Mouse (Mus musculus) neural tube, embryonic 13.5 days (tissue): ENCODE results near the gene Pkn1. TPM values are rescaled to one million over a fixed set of nuclear protein-coding genes. Genes with fewer than 3 reads are reported as not detected.

ENCODE experiments used
- ATAC-seq: fragments of 200-750 bp; cut with Nextera tagmentation; 2 replicates; pipeline ENCODE4 v1.8.0; 2017; ENCODE audit warnings: low read depth, mild to moderate bottlenecking, moderate TSS enrichment, moderate library complexity
- H3K27ac ChIP-seq: fragments of 300-500 bp; sonication (generic); replicated peaks from 2 replicates; pipeline ENCODE4 v1.5.1; 2015; ENCODE audit warnings: moderate library complexity, mild to moderate bottlenecking, inconsistent platforms
- H3K27me3 ChIP-seq: fragments of 300-500 bp; sonication (generic); 2 replicates; pipeline ENCODE4 v1.6.1; 2015; ENCODE audit warnings: mild to moderate bottlenecking, inconsistent platforms
- H3K36me3 ChIP-seq: fragments of 300-500 bp; sonication (generic); 2 replicates; pipeline ENCODE4 v1.6.1; 2015; ENCODE audit warnings: mild to moderate bottlenecking, inconsistent platforms
- H3K4me1 ChIP-seq: fragments of 300-500 bp; sonication (generic); replicated peaks from 2 replicates; pipeline ENCODE4 v1.6.1; 2015; ENCODE audit warnings: inconsistent platforms
- H3K4me2 ChIP-seq: fragments of 300-500 bp; sonication (generic); 2 replicates; pipeline ENCODE4 v1.6.1; 2015; ENCODE audit warnings: inconsistent platforms, mild to moderate bottlenecking, moderate library complexity
- H3K4me3 ChIP-seq: fragments of 300-500 bp; sonication (generic); 2 replicates; pipeline ENCODE4 v1.5.1; 2015; ENCODE audit warnings: mild to moderate bottlenecking, inconsistent platforms
- H3K9ac ChIP-seq: fragments of 300-500 bp; sonication (generic); 2 replicates; pipeline ENCODE4 v1.6.1; 2015; ENCODE audit warnings: moderate library complexity, mild to moderate bottlenecking, inconsistent platforms
- H3K9me3 ChIP-seq: fragments of 300-500 bp; sonication (generic); 2 replicates; pipeline ENCODE4 v1.6.1; 2016; ENCODE audit warnings: inconsistent platforms
- WGBS: fragments of 180-500 bp; shearing (Covaris S2); methylation state at CpG from one replicate; pipeline ENCODE4 v1.1.7; 2015; 5-methylcytosine and 5-hydroxymethylcytosine counted together
- polyA plus RNA-seq: library from polyadenylated mRNA; unstranded; fragments of >200 nt; fragmentation: Nextera tagmentation; extraction: Ambion mirVana; gene quantifications from 2 replicates; pipeline ENCODE4 v1.2.1, GENCODE M21; 2015

The Pkn1 gene
- polyA plus RNA-seq, 1 experiment from 2014 or later, result 21.3 TPM

DNA sequence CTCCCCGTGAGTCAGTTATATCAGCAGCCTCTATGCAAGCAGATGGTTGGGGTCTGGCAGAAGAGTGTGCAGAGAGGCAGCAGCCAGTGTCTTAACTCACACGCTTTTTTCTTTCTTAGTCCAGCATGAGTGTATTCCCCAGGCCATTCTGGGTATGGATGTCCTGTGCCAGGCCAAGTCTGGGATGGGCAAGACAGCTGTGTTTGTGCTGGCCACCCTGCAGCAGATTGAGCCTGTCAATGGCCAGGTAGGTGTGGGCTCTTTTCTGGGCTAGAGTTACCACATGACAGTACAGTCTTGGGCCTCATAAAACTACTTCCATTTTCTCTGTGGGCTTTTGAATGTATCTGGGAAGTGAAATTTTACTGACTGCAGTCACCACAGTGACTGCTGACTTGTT lies 20.7 kb upstream of the Pkn1 start:
- WGBS, result 89% methylated on average over 2 of the region's 2 CpGs
- no peak for ATAC-seq
- no peak overlapping the region for H3K4me3 ChIP-seq

DNA sequence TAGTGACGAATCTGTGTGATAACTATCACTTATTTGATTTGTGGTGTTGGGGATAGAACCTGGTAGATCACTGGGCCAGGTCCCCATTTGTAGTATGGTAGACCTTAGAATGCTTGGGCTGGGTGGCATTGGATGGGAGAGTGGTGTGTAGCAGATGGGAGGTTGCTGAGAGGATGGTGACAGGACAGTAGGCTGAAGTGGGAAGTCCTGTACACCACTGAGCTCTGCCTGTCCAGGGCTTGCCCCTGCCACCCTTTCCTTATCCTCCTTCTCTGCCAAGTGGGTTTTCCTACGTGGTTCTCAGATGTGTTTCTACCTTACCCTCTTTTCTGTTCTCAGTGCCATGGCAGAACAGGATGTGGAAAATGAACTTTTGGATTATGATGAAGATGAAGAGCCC lies 20.1 kb upstream of the Pkn1 start:
- Histone ChIP-seq H3K9ac (no peak overlapping the region; the same call in 1 of the 2 replicates), H3K4me2 (no peak overlapping the region), H3K4me3 (no peak overlapping the region), H3K9me3 (no peaks in the 10 kb centered on the region), H3K4me1 (peaks cover 24% of the 10 kb centered on the region), H3K27ac (no peak overlapping the region), H3K36me3 (peaks cover 47% of the 10 kb centered on the region), H3K27me3 (no peaks in the 10 kb centered on the region)
- no peak for ATAC-seq
- 90% methylated on average over 2 of the region's 2 CpGs for WGBS

More for the DNA sequence above, 20.7 kb upstream of the Pkn1 start:
- Histone ChIP-seq H3K4me2 (no peak overlapping the region), H3K4me1 (peaks cover 24% of the 10 kb centered on the region), H3K27me3 (no peaks in the 10 kb centered on the region), H3K9ac (no peak overlapping the region; the same call in 1 of the 2 replicates), H3K27ac (no peak overlapping the region), H3K9me3 (no peaks in the 10 kb centered on the region), H3K36me3 (peaks cover 53% of the 10 kb centered on the region)

DNA sequence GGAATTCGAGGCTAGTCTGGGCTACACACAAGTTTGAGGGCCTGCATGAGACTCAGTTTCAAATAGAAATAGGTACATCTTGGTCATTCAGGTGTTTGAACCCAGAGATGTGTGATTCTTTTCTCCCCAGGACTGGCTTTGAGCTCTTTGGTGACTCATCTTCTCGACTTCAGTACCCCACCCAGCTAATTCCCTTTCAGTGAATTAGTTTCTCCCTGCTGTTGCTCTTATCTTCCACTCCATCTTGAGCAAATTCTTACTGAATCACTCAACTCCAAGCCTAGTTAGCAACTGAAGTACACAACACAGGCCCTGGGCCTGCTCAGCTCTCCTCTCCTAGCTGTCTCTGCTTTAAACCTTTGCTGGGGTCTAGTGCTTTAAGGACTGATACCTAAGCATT lies 17.6 kb upstream of the Pkn1 start:
- no peak overlapping the region for H3K27ac ChIP-seq
- ATAC-seq, result no peak
- H3K4me3 ChIP-seq, result peak overlapping the region; percentile 93; the same call in 1 of the 2 replicates
- 88% methylated on average over 2 of the region's 2 CpGs for WGBS
- H3K4me2 ChIP-seq, result peak overlapping the region; percentile 97
- no peaks in the 10 kb centered on the region for H3K9me3 ChIP-seq
- no peak overlapping the region; the same call in 1 of the 2 replicates for H3K9ac ChIP-seq
- H3K36me3 ChIP-seq, result peaks cover 22% of the 10 kb centered on the region
- peaks cover 24% of the 10 kb centered on the region for H3K4me1 ChIP-seq
- 0 out of 2 replicates have a peak, but pooled peaks cover 4% of the 10 kb centered on the region for H3K27me3 ChIP-seq

DNA sequence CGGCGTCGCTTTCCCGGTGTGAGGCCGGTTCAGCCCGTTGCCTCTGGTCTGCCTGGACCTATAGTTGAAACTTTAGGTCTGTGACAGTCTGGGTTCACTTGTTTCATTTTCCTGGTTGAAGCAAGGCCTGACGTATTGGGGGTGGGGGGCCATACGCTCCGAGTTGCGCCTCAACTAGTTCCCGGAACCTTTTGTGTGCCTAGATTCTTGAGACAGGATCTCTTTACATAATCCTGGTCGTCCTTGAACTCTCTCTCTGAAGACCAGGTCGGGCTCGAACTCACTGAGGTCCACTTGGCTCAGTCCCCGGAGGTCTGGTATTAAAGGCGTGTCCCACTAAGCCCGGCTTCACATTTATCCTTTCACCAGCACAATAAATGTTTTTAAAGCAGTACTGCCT lies 16.8 kb upstream of the Pkn1 start:
- Histone ChIP-seq H3K9ac (peak overlapping the region; percentile 87), H3K27ac (peak overlapping the region; percentile 91; the same call in 1 of the 2 replicates), H3K4me2 (peak overlapping the region; percentile 97), H3K36me3 (peaks cover 14% of the 10 kb centered on the region), H3K9me3 (no peaks in the 10 kb centered on the region), H3K4me1 (peaks cover 24% of the 10 kb centered on the region), H3K27me3 (0 out of 2 replicates have a peak, but pooled peaks cover 4% of the 10 kb centered on the region), H3K4me3 (peak overlapping the region; percentile 93)
- ATAC-seq, result no peak
- under 1% methylated on average over 17 of the region's 17 CpGs for WGBS

DNA sequence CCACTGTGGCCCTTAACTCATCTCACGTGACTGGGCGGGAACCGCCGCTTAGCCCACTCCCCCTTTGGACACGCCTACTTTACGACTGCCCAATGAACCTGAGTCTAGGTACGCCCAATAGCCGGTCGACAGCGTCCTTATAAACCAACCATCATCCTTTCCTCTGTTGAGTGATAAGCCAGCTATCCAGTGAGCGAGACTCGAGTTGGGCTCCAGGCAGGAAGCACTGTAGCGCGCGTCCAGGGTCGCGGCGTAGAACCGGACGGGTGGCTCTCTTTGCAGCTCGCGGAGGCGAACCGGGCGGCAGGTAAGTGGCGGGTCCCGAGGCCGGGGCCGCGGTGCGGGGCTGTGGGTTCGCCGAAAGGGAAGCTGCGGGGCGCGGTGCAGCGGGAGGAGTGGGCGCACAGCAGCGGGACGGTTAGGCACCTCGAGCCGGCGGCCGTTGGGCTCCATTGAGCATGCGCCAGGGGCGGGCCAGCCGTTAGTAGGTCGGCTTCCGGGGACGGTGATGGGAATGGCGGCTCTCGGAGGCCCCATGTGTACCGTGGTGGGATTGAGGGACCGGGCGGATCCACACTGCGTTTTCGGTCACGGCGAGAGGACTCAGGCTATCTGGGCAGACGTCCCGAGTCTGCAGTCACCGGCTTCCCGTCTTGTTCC lies 16.2 kb upstream of the Pkn1 start, which contains the start of gene Ddx39:
Gene Ddx39, plus strand, starts transcription at position 147 of the 660 bp plus-strand sequence.
- H3K4me1 ChIP-seq, result peaks cover 24% of the 10 kb centered on the region
- H3K4me3 ChIP-seq, result peak within 1 kb of the TSS; percentile 93
- 0 out of 2 replicates have a peak, but pooled peaks cover 4% of the 10 kb centered on the region for H3K27me3 ChIP-seq
- ATAC-seq, result peak; percentile 100
- H3K27ac ChIP-seq, result peak within 1 kb of the TSS; percentile 91
- WGBS, result under 1% methylated on average over 63 of the region's 63 CpGs
- H3K4me2 ChIP-seq, result peak within 1 kb of the TSS; percentile 97
- no peaks in the 10 kb centered on the region for H3K9me3 ChIP-seq
- peak within 1 kb of the TSS; percentile 87 for H3K9ac ChIP-seq
- peaks cover 8% of the 10 kb centered on the region for H3K36me3 ChIP-seq

DNA sequence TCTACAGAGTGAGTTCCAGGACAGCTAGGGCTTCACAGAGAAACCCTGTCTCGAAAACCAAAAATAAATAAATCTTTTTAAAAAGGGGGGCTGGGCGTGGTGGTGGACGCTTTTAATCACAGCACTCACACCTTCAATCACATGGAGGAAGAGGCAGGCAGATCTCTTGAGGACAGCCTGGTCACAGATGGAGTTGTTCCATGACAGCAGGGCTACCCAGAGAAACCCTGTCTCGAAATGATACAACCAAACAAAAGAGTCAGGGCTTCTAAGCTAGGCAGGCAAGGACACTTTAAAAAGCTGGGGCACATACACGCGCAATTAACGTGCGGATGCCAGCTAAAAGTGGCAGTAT lies 15.7 kb upstream of the Pkn1 start:
- WGBS, result 17% methylated on average over 8 of the region's 8 CpGs
- peak; percentile 48; the same call in 1 of the 2 replicates for ATAC-seq
- H3K9me3 ChIP-seq, result no peaks in the 10 kb centered on the region
- H3K9ac ChIP-seq, result no peak overlapping the region
- H3K27me3 ChIP-seq, result 0 out of 2 replicates have a peak, but pooled peaks cover 4% of the 10 kb centered on the region
- 0 out of 2 replicates have a peak overlapping the region, but pooled peaks have one; percentile 49 for H3K27ac ChIP-seq
- peak overlapping the region; percentile 93 for H3K4me3 ChIP-seq
- peaks cover 3% of the 10 kb centered on the region for H3K36me3 ChIP-seq
- peaks cover 24% of the 10 kb centered on the region for H3K4me1 ChIP-seq
- H3K4me2 ChIP-seq, result peak overlapping the region; percentile 97

DNA sequence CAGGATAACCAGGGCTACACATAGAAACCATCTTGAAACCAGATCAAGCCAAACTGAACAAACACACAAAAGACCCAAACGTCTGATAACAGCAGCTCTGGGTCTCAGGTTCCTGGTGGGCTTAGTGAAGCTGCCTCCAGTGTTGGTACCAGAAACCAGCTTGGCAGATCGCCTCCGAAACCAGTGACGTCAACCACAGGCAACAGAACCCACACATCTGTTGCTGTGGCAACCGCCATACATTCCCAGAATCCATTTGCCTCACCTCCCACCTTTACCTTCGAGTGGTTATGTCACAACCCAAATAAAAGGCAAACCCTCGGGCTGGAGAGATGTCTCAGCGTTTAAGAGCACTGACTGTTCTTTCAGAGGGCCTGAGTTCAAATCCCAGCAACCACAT lies 8.6 kb upstream of the Pkn1 start:
- Histone ChIP-seq H3K4me2 (no peak overlapping the region), H3K9ac (no peak overlapping the region), H3K36me3 (no peaks in the 10 kb centered on the region), H3K4me3 (no peak overlapping the region), H3K9me3 (no peaks in the 10 kb centered on the region), H3K27ac (no peak overlapping the region), H3K27me3 (no peaks in the 10 kb centered on the region), H3K4me1 (no peaks in the 10 kb centered on the region)
- ATAC-seq, result no peak
- WGBS, result 73% methylated on average over 8 of the region's 8 CpGs

DNA sequence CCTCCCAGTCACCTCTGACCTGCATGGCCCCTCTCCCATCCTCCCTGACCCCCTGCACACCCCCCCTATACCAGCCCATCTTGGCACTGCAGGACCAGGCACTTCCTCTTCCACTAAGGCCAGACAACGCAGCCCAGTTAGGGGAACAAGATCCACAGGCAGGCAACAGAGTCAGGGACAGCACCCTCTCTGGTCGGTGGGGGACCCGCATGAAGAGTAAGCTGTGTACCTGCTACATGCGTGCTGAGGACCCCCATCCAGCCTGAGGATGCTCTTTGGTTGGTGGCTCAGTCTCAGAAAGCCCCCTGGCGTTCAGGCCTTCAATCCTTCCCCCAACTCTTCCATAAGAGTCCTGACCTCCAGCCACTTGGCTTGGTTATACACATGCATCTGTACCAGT lies 7.4 kb upstream of the Pkn1 start:
- WGBS, result 65% methylated on average over 5 of the region's 5 CpGs
- Histone ChIP-seq H3K9ac (no peak overlapping the region), H3K4me2 (no peak overlapping the region), H3K4me3 (no peak overlapping the region), H3K36me3 (no peaks in the 10 kb centered on the region), H3K27ac (no peak overlapping the region), H3K4me1 (no peaks in the 10 kb centered on the region), H3K27me3 (no peaks in the 10 kb centered on the region), H3K9me3 (no peaks in the 10 kb centered on the region)
- ATAC-seq, result no peak

DNA sequence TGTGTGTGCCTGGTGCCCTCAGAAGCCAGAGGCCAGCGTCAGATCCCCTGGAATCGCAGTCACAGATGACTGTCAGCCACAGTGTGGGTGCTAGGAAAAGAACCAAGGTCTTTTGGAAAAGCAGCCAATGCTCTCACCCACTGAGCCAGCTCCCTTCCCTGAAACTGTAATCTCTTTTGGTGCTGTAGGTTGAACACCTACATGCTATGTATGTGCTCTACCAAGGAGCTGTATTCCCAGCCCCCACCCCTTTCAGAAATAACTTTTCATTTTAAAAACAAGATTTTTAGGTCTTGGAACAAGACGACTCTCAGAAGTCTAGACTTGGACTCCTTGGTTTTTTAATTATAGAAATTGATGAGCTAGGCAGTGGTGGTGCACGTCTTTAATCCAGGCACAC lies 4.4 kb upstream of the Pkn1 start:
- Histone ChIP-seq H3K36me3 (no peaks in the 10 kb centered on the region), H3K27me3 (no peaks in the 10 kb centered on the region), H3K9me3 (no peaks in the 10 kb centered on the region), H3K4me3 (no peak overlapping the region), H3K4me2 (no peak overlapping the region), H3K9ac (no peak overlapping the region), H3K4me1 (peaks cover 13% of the 10 kb centered on the region), H3K27ac (no peak overlapping the region)
- WGBS, result 85% methylated on average over 4 of the region's 4 CpGs
- ATAC-seq, result no peak

DNA sequence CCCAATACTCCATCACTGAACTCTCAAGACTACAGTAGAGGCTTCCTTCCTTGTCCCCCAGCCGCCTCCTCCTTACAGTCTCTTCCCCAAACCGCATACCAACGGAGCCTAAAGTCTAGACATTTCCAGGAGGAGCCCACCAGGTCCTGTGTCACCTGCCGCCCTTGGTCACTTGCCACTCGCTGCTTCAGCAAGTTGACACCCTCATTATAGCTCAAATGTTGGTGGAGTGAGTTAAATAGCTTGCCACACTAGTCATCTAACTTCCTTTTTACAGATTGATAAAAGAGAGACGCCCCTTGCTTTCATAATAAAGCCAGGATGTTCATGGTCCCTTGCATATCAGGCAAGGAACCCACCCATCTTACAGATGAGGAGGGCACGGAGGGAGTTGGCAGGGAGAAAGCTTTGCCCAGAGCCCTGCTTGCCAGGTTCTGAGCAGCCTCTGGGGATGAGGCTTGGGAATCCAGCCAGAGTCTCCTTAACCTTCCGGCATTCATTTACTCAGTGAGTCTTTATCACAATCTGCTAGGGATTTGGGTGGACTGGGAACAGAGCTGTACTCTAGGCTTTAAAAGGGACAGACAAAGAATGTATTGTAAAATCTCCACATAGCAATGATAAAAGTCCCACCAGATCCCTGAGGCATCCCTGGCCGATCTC lies 1.6 kb upstream of the Pkn1 start:
- no peak overlapping the region for H3K9ac ChIP-seq
- H3K4me1 ChIP-seq, result peaks cover 35% of the 10 kb centered on the region
- H3K36me3 ChIP-seq, result no peaks in the 10 kb centered on the region
- H3K9me3 ChIP-seq, result no peaks in the 10 kb centered on the region
- ATAC-seq, result no peak
- no peak overlapping the region for H3K4me3 ChIP-seq
- 80% methylated on average over 9 of the region's 9 CpGs for WGBS
- no peak overlapping the region for H3K4me2 ChIP-seq
- no peaks in the 10 kb centered on the region for H3K27me3 ChIP-seq
- H3K27ac ChIP-seq, result no peak overlapping the region

DNA sequence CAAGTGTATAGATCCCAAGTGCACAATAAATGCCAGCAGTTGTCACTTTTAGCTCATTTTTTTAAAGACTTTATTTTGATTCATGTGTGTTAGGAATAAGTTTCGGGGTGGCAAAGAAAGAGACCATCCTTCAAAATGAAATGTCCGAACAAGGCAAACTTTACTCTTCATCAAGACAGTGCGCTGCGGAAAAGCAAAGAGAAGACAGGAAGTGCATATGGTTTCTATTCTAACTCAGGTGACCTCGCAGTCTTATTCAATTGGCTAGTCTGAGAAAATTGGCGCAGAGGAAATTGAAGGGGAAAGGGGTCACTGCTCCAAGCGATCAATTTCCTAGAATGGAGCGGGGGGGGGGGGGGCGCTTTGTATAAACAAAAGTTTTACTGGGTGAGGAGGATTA lies 587 bp upstream of the Pkn1 start:
- H3K27ac ChIP-seq, result peak overlapping the region; percentile 71; the same call in 1 of the 2 replicates
- H3K4me3 ChIP-seq, result peak overlapping the region; percentile 92
- H3K36me3 ChIP-seq, result no peaks in the 10 kb centered on the region
- H3K4me1 ChIP-seq, result peaks cover 35% of the 10 kb centered on the region
- no peaks in the 10 kb centered on the region for H3K27me3 ChIP-seq
- 54% methylated on average over 9 of the region's 9 CpGs for WGBS
- H3K9ac ChIP-seq, result peak overlapping the region; percentile 95
- ATAC-seq, result no peak
- peak overlapping the region; percentile 96 for H3K4me2 ChIP-seq
- no peaks in the 10 kb centered on the region for H3K9me3 ChIP-seq

DNA sequence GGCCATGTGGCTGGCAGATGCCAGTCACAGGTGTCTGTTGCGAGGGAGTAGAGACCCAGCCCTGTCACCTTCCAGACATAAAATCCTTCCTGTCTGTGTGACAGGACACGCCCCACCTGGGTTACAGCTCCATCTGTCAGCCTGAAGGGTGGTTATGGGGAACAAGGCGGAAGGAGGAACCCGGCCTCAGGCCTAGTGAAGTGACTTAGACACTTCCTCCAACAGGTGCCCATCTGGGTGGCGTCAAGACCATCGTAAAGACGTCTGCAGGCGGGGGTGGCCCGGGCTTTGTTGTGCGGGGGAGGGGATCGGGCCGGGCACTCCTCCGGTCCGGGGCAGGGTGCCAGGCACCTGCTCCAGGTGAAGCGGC lies 703 bp downstream of the Pkn1 start:
- Histone ChIP-seq H3K4me3 (peak overlapping the region; percentile 92), H3K36me3 (no peaks in the 10 kb centered on the region), H3K9ac (peak overlapping the region; percentile 95), H3K4me2 (peak overlapping the region; percentile 96), H3K9me3 (no peaks in the 10 kb centered on the region), H3K27me3 (no peaks in the 10 kb centered on the region), H3K27ac (peak overlapping the region; percentile 71), H3K4me1 (peaks cover 35% of the 10 kb centered on the region)
- peak; percentile 33 for ATAC-seq
- 3% methylated on average over 15 of the region's 15 CpGs for WGBS
